10 mouse cellular contexts compared by ENCODE assay signal in genomic region chr4:149875986-149876501, GRCm38 (mm10).
DNase-seq lines count a peak whose midpoint lies in the region; ATAC-seq lines count a peak whose summit lies in the region.
"Had no signal": no experiment of that assay in that cellular context is flagged by ENCODE, and none has a peak within 500 bp of the region (broad histone marks: within the 10 kb centered on the region; RNA-seq: fewer than 3 reads in every experiment).

No protein-coding gene starts in this region.

- H3K9ac ChIP-seq in embryonic facial prominence, embryonic 14.5 days (ENCODE audit: low read depth, low read length): peak overlapping the region; percentile 5; the same call in 1 of the 2 replicates
- H3K9ac ChIP-seq in hindbrain, embryonic 16.5 days (ENCODE audit: low read depth, low read length): no peak overlapping the region
- 0 out of 2 replicates have a peak overlapping the region, but pooled peaks have one; percentile 16 for H3K9ac ChIP-seq in neural tube, embryonic 14.5 days (replicated peaks; ENCODE audit: low read depth, low read length)

- H3K4me1 ChIP-seq in embryonic facial prominence, embryonic 14.5 days (ENCODE audit: control insufficient read depth, insufficient read depth, low read length): peaks cover 28% of the 10 kb centered on the region
- H3K4me1 ChIP-seq in hindbrain, embryonic 16.5 days (ENCODE audit: control insufficient read depth, insufficient read depth, low read depth, low read length): peaks cover 19% of the 10 kb centered on the region
- peaks cover 19% of the 10 kb centered on the region for H3K4me1 ChIP-seq in neural tube, embryonic 14.5 days (ENCODE audit: control insufficient read depth, insufficient read depth, low read length)

- ATAC-seq in embryonic facial prominence, embryonic 14.5 days (ENCODE audit: low read depth): peak; percentile 58
- peak; percentile 81 for ATAC-seq in hindbrain, embryonic 16.5 days
- peak; percentile 84 for ATAC-seq in neural tube, embryonic 14.5 days (ENCODE audit: low read depth)

- peak; percentile 76 for DNase-seq in retina, postnatal 1 day
- DNase-seq in retina, embryonic 14.5 days (ENCODE audit: low spot score): no peak
- DNase-seq in embryonic facial prominence, embryonic 14.5 days (ENCODE audit: low spot score): peak; percentile 66
- DNase-seq in heart, postnatal 4 days: no peak
- DNase-seq in thymus, adult 18-20 months: no peak
- no peak for DNase-seq in adrenal gland, adult 8-10 months
- DNase-seq: adrenal gland, postnatal 25 days; layer of hippocampus, adult 9-11 months had no signal

- H3K9me3 ChIP-seq in embryonic facial prominence, embryonic 14.5 days (ENCODE audit: control insufficient read depth, low read length): no peaks in the 10 kb centered on the region
- no peaks in the 10 kb centered on the region for H3K9me3 ChIP-seq in hindbrain, embryonic 16.5 days (ENCODE audit: control insufficient read depth, low read length)
- H3K9me3 ChIP-seq in neural tube, embryonic 14.5 days (ENCODE audit: control insufficient read depth, low read length): no peaks in the 10 kb centered on the region

- H3K36me3 ChIP-seq in embryonic facial prominence, embryonic 14.5 days (ENCODE audit: control insufficient read depth, insufficient read depth, low read length): no peaks in the 10 kb centered on the region
- no peaks in the 10 kb centered on the region for H3K36me3 ChIP-seq in hindbrain, embryonic 16.5 days (ENCODE audit: control insufficient read depth, insufficient read depth, low read length)
- no peaks in the 10 kb centered on the region for H3K36me3 ChIP-seq in neural tube, embryonic 14.5 days (ENCODE audit: control insufficient read depth, insufficient read depth, low read length)

- 19% methylated on average over 7 of the region's 8 CpGs for WGBS in embryonic facial prominence, embryonic 14.5 days
- WGBS in hindbrain, embryonic 16.5 days: 17% methylated on average over 8 of the region's 8 CpGs
- 28% methylated on average over 8 of the region's 8 CpGs for WGBS in neural tube, embryonic 14.5 days

- no peak overlapping the region for H3K4me3 ChIP-seq in embryonic facial prominence, embryonic 14.5 days (ENCODE audit: low read depth, low read length)
- no peak overlapping the region for H3K4me3 ChIP-seq in hindbrain, embryonic 16.5 days (ENCODE audit: low read length)
- H3K4me3 ChIP-seq in neural tube, embryonic 14.5 days (ENCODE audit: low read depth, low read length): no peak overlapping the region

- peak overlapping the region; percentile 39; the same call in 1 of the 2 replicates for H3K27ac ChIP-seq in embryonic facial prominence, embryonic 14.5 days (replicated peaks; ENCODE audit: low read depth, low read length)
- H3K27ac ChIP-seq in hindbrain, embryonic 16.5 days (ENCODE audit: low read depth, low read length): peak overlapping the region; percentile 11
- peak overlapping the region; percentile 57 for H3K27ac ChIP-seq in neural tube, embryonic 14.5 days (ENCODE audit: low read depth, low read length)

- H3K4me2 ChIP-seq in embryonic facial prominence, embryonic 14.5 days (ENCODE audit: low read depth, low read length): no peak overlapping the region
- H3K4me2 ChIP-seq in hindbrain, embryonic 16.5 days (ENCODE audit: low read length): no peak overlapping the region
- H3K4me2 ChIP-seq in neural tube, embryonic 14.5 days (ENCODE audit: low read depth, low read length): no peak overlapping the region

- no peaks in the 10 kb centered on the region for H3K27me3 ChIP-seq in embryonic facial prominence, embryonic 14.5 days (replicated peaks; ENCODE audit: control insufficient read depth, insufficient read depth, low read length)
- H3K27me3 ChIP-seq in hindbrain, embryonic 16.5 days (replicated peaks; ENCODE audit: control insufficient read depth, insufficient read depth, low read length): no peaks in the 10 kb centered on the region
- no peaks in the 10 kb centered on the region for H3K27me3 ChIP-seq in neural tube, embryonic 14.5 days (ENCODE audit: control insufficient read depth, insufficient read depth, low read length)

Comparison
In these comparisons a context has a peak if more than half of its experiments do, and no peak if none do; other contexts are left out.
1. DNase-seq: peak in retina, postnatal 1 day (single experiment) and embryonic facial prominence, embryonic 14.5 days (single experiment); none in retina, embryonic 14.5 days (single experiment), heart, postnatal 4 days (single experiment), thymus, adult 18-20 months (0 of 2) and adrenal gland, adult 8-10 months (single experiment).
2. Peak in every context shown above with its lines, with median percentiles within 50 percentile points of each other: ATAC-seq and H3K27ac ChIP-seq.